Mouse (Mus musculus) cerebellum, adult 11-12 months (tissue): ENCODE results near the gene Ccdc191.

Experiments
- DNase-seq: peaks from one replicate; pipeline ENCODE4 v3.0.0; 2022

Gene Ccdc191

DNA sequence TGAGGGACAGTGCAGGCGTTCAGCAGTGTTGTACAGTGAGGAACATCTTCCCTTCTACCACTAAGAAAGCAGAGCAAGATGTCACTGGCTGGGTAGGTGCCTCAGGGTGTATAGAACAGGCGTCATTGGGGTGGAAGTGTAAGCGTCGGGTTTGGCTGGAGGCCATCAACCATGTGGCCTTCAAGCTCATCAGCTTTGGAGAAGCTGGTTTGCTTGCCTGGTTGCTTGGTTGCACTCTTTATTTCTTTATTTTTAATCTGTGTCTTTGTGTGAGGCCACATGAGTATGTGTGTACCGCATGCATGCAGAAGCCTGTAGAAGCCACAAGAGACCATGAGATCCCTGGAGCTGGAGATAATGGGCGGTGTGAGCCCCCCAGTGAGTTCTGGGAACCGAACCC, 42.7 kb downstream of the Ccdc191 start:
- DNase-seq = no peak

DNA sequence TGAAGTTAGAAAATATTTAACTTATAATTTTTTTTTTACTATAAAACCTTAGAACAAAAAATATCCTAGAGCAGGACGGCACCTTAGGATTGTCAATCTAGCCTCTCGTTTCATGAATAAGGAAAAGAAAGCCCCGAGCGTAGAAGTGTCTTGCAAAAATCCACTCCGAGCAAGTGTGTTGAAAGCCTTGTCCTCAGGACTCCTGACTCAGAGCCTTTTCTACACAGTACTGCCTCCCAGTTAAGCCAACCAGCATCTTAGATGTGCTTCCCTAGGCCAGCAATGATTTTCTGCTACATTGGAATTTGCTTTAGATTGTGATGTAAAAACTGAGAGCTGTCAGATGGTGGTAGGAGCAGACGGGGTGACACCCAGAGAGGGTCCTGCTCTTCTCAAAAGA, 43.4 kb downstream of the Ccdc191 start:
- DNase-seq = no peak

DNA sequence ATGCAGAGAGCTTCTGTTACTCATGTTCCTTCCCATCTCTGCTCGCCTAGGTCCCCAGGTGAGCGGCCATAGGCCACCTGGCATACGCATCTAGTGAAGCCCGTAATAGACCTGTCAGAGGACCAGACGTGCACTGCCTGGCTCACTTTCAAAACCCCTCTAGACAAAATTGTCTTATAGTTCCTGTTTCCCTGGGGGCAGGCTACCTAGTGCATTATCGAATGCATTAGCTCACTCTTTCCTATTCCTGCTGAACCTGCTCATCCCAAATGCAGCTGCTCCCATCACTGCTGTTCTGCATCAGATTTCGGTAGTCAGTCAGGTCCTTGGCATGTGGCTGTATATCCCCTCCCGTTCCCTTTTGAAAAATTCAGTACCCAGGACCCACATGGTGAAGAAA, 45.3 kb downstream of the Ccdc191 start:
- DNase-seq = no peak

DNA sequence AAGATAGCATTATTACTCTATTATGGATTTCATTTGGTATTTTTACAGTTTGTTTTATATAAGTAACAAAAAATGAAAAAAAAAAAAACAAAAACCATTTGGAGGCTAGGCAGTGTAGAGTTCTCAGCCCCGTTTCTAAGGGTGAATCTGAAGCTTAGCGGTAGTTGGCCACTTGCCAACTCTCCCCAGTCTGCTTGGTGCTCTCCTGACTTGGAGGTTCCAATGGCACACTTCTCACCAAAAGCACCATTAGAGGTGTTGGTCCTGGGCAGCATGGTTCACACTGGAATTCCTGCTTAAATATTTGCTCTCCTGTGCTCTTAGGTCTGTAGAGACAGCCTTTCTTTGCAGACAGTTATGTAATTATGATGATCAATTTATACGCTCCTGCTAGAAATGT, 45.8 kb downstream of the Ccdc191 start:
- DNase-seq = no peak

DNA sequence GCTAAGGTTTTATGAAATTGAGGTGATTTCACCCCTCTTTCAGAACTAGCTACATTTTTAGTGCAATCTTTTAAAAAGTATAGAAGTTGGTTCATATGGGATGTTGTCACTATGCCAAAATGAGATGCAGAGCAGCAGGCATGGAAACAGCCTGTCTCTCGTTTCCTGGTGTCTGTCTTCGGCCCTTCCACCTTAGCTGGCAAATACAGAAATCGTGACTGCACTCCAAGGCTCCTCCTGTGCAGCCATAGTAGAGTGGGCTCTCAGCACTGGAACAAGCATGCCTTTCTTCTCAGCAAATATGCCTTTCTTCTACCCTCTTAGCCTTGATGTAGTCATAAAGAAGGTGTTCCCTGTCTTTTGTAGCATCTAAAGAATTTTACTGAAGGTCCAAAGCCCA, 46.3 kb downstream of the Ccdc191 start:
- DNase-seq = no peak

DNA sequence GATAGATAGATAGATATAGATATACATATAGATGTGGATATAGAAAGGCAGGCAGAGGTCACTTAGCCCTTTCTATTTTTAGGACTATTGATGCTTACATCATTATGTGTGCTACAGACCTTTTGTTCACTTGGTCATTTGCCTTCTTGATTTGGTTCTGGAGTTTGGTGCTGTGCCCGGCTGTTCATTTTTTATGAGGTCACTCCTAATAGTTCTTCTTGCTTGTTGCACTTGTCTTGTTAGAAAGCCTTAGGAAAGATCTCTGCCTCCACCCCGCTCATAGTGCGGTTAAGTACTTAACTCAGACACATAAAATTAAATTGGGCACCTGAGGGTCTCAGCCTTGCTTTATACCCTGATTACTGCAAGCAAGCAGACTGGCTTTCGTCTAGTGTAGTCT, 51.2 kb downstream of the Ccdc191 start:
- DNase-seq = no peak

DNA sequence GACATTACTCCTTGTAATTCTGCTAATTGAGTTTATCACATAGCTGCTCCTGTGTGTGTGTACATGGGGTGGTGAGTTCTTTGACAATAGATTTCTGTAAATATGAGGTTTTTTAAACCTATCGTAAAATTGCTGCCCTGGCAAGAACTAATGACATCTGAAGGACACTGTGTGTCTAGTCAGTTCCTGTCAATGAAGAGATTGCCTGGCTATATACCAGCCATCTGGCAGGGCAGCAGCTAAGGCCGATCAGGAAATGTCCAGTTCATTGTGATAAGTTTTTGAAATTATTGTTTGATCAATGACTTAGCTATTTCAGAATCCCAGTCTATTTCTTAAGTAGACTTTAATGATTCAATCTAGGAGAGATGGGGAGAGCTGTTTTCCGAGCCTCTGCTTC, 55.8 kb downstream of the Ccdc191 start:
- DNase-seq = no peak

DNA sequence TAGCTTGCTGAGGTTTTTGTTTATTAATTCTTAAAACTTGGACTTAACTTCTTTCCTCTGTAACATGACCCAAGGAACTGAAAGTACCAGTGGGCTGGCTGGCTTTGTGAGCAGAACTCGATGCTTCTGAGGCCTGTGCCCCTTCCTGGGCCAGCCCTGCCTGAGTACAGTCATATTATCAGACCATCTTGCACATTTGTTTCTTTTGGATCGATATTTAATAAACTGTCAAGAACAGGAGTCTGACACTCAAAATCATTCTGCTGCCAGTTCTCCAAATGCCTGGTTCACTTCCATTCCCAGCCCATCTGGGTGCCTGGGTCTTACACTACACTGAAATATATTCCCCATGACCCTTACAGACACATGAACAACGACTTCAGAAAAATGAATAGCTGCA, 56.3 kb downstream of the Ccdc191 start:
- DNase-seq = no peak

DNA sequence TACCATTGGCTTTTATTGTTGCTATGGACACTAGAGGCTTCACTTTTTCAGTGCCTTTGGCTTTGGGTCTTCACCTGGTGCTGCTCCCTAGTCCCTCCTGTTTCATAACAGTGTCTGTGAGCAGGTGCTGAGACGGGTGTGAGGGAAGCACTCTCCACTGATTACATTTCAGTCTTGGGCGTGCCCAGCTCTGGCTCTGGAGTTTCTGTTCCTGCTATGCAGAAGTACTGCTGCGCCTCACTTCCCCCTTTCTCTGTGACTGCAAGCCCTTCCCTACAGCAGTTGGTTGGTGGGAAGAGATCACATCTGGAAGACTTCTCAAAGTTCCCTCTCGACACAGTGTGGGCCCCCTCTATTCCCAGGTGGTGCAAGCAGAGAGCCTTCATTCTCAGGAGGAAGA, 62.0 kb downstream of the Ccdc191 start:
- no peak for DNase-seq

DNA sequence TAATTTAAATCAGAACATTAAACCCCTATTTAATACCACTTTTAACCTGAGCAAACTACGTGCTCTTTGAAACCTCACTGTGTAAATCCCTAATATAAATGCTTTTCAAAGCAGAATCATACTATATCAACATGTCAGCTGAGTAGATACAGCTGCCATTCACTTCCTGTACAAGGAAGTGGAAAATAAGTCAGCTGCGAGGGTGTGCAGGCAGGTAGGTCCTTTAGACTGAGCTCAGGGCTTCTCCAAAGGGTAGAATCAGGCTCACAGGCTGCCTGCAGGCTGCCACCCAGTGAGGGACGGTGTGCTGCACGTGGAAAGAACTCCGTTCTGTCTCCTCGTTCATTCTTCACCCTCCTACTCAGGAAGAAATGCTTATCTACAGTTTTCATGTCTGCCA, 65.3 kb downstream of the Ccdc191 start:
- DNase-seq = no peak

DNA sequence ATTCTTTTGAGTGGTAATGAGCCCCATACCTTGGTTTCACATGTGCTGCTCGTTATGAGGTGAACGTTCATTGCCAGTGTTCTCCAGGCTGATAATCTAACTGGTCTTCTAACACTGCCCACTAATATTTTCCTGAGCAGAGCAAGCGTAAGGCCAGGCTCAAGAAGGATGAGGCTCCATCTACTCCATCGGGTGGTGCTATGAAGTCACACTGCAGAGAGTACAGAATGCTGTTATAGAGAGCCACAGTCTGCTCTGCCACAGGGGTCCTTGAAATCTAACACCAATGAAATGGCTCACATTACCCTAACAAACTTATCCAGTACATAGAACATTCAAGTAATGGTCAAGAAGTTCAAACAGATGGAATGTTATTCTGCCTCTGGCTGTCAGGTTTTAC, 68.4 kb downstream of the Ccdc191 start:
- no peak for DNase-seq

DNA sequence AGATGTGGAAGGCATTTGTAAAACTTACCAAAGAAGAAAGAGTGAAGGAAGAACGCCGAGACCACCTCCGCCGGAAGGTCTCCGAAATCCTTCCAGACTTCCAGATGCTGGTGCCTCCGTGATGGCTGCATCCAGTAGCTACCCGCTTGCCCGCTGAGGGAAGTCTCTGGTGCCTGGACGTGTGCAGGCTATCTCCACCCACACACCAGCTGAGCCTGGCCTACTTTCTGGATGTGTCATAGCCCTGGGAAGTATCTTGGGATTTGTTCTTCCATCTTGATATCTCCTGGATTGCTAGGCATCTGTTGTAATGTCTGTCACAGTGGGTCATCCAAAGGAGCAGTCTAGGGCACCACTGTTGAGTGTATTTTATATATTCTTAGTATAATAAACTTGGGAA, 73.7 kb downstream of the Ccdc191 start:
- DNase-seq = no peak

DNA sequence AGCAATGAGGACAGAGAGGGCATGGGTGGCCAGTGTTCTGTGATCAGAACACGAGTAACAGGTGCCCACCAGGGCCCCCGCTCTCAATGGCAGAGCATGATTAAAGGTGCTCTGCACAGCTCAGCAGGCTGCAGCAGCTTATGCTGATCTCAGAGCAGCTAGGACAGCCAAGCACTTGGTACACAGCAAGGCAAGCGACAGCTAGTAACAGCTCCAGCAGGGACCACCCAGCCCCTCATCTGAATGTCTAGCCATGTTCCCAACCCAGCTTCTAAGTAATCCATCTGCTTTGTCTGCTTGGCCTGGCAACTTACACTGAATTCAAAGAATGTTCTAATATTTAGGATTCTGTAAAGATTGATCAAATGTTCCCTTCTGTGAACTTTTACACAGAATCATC, 74.2 kb downstream of the Ccdc191 start:
- no peak for DNase-seq

DNA sequence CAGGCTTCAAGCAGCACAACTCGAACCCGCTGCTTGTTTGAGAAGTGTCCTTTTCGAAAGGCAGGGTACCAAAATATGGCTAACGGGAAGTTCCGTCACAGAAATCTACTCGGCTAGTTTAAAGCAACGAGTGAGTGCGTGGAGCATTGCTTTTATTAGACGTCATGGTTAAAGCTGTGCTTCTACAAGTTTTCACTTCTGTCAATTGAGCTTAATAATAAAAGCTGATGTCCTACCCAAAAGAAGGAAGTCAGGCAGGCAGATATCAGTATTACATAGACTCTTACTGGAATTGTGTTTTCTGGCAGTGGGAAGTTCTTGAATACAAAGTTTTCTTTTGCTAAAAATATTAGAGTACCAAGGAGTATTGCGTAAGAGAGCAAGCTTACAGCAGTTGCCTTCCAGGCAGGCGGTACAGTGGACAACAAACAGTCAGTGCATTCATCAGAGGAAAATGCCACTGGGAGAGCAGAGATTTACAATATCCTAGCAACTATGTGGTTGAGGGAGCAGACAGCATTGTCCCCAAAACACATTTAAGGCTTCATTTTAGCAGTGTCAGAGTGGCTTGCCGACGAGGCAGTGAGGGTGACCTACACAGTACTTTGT, 76.3 kb downstream of the Ccdc191 start:
- no peak for DNase-seq

DNA sequence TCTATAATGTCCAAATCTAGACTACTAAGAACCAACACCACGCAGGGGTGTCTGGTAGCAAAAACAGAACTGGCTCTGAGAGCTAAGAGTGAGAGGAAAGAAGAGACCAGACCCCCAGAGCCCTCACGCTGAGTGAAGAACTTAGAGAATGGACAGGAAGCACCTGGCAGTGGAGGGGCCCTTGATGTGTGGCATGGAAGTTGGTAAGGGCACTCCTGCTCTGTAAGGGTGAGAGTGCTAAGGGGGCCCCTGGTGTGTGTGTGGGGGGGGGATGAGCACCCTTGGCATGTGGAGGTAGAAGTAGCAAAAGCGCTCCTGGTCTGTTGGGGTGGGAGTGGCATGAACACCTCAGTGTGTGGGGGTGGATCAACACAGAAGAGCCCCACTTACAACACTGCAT, 80.8 kb downstream of the Ccdc191 start:
- DNase-seq = no peak

DNA sequence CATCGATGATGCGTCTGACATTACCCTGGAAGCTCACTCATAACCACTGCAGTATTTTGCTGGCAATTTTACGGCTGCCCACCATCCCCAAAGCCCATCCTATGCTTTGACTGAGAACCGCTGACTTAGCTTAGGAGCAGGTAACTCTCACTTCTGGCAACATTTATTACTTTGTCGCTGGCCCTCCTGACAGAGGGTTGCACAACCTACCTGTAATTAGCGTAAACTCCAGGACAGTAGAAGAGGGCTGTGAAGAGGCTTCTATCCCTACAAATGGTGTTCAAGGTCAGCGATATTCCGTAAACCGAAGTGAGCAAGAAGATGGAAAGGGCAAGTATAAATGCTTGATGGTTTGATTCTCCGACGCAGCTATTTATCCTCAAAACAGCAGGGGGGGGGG, 81.6 kb downstream of the Ccdc191 start:
- no peak for DNase-seq

DNA sequence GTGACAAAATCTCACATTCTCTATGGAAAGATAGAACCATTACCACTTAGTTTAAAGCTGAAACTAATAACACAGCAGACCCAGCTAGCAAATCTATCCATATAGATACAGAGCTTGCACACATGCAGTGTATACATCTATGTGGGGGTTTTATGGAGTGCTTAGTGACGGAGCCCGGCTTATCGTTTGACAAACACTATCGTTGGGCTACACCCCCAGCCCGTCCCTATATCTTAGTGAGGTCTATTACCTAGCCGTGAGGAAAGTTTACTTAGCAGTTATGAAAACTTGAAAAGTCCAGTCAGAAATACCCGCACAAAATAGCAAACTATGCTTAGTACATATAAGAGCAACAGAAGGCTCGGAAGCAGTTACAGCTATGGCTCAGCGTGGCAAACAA, 82.1 kb downstream of the Ccdc191 start:
- DNase-seq = no peak

DNA sequence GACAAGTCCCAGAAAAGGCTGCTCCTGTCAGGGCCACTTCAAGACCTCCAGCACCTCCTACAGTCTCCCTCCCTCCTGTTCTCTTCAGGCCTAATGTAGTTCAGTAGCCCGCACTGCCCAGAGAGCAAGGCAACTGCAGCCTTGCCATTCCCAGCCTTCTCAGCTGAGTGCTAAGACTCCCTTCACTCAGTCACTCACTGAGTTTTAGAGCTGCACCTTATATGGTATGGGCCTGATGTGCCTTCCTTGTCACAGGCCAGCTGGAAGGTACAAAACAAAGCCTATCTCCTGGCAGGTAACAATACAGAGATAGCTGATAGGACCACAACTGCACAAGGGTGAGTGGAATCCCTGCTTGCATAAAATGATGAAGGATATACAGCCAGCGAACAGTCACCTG, 82.8 kb downstream of the Ccdc191 start:
- no peak for DNase-seq

DNA sequence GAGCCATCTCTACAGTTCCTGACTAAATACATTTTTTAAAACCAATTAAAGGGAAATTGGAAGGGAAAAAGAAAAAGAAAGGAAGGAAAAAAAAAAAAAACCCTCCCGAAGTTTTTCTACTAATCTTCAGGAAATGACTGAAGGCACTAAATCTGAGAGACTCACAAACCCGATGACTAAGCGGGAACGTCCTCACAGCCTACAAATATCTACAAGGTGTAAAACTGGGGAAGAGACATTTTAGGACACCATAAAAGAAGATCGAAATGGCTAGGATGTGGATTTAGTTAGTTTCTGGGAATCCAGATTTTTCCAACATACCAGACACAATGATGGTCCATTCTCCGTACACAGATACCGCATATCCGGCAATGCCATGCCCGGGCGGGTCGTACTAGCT, 83.5 kb downstream of the Ccdc191 start:
- no peak for DNase-seq

DNA sequence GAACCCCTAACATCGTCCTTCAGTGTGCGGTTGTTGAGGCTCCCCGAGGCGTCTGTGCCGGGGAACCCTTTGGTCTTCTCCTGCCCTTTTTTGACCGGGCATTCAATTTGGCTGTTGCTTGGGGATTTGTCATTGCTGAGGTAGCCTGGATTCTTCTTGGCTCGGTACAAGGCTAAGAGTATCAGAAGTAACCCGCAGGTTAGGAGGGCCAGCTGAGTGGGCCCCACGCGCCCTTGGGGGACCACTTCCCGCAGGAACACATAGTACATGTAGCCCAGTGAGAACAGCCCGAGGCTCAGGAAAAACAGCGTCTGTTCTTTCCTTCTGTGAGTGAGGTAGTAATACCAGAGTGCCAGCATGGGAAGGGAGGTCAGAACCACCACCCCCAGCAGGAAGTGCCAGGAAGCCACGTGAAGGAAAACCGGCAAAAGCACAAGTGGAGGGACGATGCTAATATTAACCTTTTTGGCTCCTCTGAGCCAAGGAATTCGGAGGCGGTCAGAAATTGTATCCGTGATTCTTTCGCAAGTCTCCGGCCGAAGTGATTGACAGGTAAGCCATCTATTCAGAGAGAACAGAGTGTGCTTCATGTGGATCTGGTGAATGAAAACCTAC, 84.1 kb downstream of the Ccdc191 start:
- DNase-seq = no peak

DNA sequence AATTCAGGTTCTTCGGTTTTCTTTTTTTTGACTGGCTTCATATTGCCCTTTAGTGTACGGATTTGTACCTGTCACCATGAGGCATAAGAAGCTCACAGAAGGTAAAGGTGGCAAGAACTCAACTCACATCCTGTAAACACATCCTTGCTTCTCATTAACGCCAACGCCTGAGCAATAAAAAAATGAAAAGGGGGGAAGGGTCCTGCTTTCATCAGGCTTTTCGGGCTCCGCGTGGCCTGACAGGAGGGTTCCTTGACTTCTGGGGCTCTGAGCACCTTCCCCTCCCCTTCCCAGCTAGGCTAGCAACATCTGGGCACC, 89.4 kb downstream of the Ccdc191 start:
- DNase-seq = no peak

DNA sequence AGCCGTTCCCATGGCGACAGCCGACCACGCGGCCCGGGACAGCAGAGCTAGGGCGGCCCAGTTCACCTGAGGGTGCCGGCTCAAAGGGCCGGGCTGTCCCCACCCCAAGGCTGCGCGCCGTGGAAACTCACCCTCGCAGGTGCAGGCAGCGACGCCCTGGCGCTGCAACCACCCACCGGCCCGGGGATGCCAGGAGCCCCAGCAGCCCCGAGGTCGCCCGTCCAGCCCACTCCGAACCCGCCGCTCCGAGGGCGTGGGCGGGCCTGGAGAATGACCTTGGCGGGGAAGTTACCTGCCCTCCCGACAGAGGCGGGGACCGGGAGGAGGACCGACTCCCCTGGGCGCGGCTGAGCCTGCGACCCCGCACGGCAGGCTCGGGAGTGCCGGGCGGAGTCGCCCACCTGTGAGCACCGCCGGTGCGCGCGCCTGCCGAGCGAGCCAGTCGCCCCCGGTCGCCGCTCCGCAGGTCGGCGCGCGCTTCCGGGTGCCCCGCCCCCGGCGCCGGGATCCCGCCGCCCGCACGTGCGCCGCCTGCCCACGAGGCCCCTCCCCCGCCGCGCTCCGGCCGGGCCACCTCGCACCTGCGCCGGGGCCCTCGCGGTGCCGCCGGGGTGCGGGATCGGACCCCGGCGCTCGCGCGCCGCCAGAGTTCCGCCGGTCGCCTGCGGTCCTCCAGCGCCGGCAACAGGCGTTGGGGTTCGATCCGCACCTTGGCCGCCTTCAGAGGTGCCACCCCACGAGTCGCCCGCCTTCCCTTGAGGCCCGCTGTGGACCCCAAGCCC, 89.9 kb downstream of the Ccdc191 start, which contains the start of gene Zdhhc23:
Gene Zdhhc23 (minus strand): TSS at position 464 of the 782 bp plus-strand sequence.
- DNase-seq = peak; percentile 15

DNA sequence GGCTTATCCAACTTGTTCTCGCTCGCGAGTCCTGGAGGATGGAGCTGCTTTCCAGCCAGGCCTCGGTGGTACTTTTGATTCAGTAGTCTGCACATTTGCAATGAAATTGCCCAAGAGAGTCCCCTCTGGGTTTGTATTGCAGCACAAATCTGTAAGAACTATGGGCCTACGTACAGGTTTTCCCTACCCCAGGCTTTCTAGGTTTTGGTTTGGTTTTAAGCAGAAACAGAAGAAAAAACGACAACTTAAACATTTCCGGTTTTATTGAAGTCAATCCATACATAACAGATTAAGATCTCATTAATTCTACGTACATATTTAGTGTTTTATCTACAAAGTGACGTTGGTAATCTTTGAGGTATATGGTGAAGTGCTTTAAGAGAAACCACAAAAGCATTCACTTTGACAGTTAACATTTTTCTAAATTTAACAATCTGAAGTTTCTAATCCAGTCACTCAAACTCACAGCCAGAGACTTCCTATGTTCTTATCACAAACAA, 90.6 kb downstream of the Ccdc191 start:
- DNase-seq = no peak

DNA sequence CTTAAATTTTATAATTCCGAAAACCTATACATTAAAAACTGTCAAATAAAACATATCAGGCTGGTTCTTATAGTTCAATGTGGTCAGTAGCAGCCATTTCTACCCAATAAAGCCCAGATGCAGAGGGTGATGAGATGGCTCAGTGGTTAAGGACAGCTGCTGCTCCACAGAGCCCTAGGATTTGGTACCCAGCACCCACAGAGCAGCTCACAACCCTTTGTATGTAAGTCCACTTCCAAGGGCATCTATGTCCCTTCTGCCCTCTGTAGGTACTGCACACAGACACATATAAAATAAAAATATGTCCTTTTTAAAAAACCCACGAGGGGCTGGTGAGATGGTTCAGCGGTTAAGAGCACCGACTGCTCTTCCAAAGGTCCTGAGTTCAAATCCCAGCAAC, 96.7 kb downstream of the Ccdc191 start:
- DNase-seq = no peak

DNA sequence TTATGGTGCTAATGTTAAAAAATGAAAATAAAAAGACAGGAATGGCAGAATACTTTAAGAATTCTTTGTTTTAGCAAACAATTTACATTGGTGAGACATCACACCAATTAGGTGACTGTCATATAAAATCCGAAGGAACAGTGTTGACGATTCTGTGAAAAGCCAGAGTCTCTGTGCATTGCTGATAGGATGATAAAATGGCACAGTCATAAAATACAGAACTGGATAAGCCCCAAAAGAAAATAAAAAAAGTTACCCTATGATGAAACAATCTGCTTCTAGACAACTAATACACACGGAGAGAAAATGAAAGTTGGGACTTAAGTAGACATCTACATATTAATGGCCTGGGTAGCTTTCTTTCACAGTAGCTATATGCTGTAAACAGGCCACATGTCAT, 105.0 kb downstream of the Ccdc191 start:
- DNase-seq = no peak
